Comparison of ENCODE assay signal across 12 mouse cellular contexts in the genomic region with DNA sequence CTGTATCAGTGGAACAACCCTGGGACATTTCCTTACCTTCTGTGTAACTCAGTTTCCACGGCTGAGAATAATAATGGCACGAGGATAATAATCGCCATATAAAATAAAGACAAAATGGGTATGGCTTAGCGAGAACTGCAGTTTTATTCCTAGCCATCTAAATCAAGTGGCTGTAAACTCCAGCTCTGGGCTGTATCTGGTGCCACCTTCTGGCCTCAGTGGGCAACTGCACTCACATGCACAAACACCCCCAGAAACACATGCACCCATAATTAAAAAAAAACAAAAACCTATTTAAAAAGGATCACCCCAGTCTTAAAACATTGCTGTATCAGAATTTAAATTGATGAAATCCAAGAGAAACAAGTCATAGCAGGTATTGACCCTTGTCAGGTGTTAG. TPM values are rescaled to one million over a fixed set of nuclear protein-coding genes. Genes with fewer than 3 reads are reported as not detected.
DNase-seq lines count a peak whose midpoint lies in the region; ATAC-seq and TF ChIP-seq lines count a peak whose summit lies in the region.
"Had no signal": no experiment of that assay in that cellular context is flagged by ENCODE, and none has a peak within 500 bp of the region (broad histone marks: within the 10 kb centered on the region; RNA-seq: fewer than 3 reads in every experiment).

No protein-coding gene starts in this region.

- H3K4me1 ChIP-seq in midbrain, postnatal 0 days (ENCODE audit: insufficient read depth, low read length): no peaks in the 10 kb centered on the region; the same call in 1 of the 2 replicates
- peaks cover 2% of the 10 kb centered on the region for H3K4me1 ChIP-seq in midbrain, embryonic 10.5 days
- peaks cover under 1% of the 10 kb centered on the region for H3K4me1 ChIP-seq in forebrain, embryonic 13.5 days
- H3K4me1 ChIP-seq in kidney, embryonic 15.5 days: no peaks in the 10 kb centered on the region

- no peak overlapping the region for H3K4me2 ChIP-seq in midbrain, postnatal 0 days (ENCODE audit: low read depth, low read length, poor library complexity, severe bottlenecking)
- H3K4me2 ChIP-seq in forebrain, embryonic 13.5 days: no peak overlapping the region
- H3K4me2 ChIP-seq in kidney, embryonic 15.5 days: no peak overlapping the region
- H3K4me2 ChIP-seq: heart, embryonic 11.5 days had no signal

- peak; percentile 66 for TF ChIP-seq CTCF in gastrocnemius, adult 2 months (IDR thresholded peaks at IDR 0.05)
- peak; percentile 65 for TF ChIP-seq CTCF in midbrain, postnatal 0 days (IDR thresholded peaks at IDR 0.05)
- TF ChIP-seq CTCF in brain, embryonic 14.5 days (IDR thresholded peaks at IDR 0.05; ENCODE audit: borderline replicate concordance, extremely low read depth, insufficient read depth, insufficient read length): peak; percentile 44; the same call in 1 of the 2 replicates

- TF ChIP-seq POLR2A in brain, embryonic 14.5 days (IDR thresholded peaks at IDR 0.05; ENCODE audit: borderline replicate concordance, extremely low read depth, insufficient read depth, insufficient read length, poor library complexity, severe bottlenecking): no peak

- intact Hi-C loops in gastrocnemius, adult 2 months (cut with DNase I): no loop called here

- H3K36me3 ChIP-seq in midbrain, postnatal 0 days (ENCODE audit: insufficient read depth, low read length): no peaks in the 10 kb centered on the region
- no peaks in the 10 kb centered on the region for H3K36me3 ChIP-seq in midbrain, embryonic 10.5 days
- H3K36me3 ChIP-seq in forebrain, embryonic 13.5 days (ENCODE audit: poor library complexity, severe bottlenecking): no peaks in the 10 kb centered on the region
- H3K36me3 ChIP-seq in kidney, embryonic 15.5 days: no peaks in the 10 kb centered on the region

- WGBS in midbrain, postnatal 0 days: 98% methylated on average over 4 of the region's 4 CpGs
- 94% methylated on average over 4 of the region's 4 CpGs for WGBS in midbrain, embryonic 10.5 days
- WGBS in forebrain, embryonic 13.5 days: 96% methylated on average over 4 of the region's 4 CpGs
- 93% methylated on average over 4 of the region's 4 CpGs for WGBS in kidney, embryonic 15.5 days

- H3K4me3 ChIP-seq in gastrocnemius, adult 2 months: peak overlapping the region; percentile 70
- H3K4me3 ChIP-seq in midbrain, postnatal 0 days (ENCODE audit: low read depth, low read length): no peak overlapping the region
- no peak overlapping the region for H3K4me3 ChIP-seq in midbrain, embryonic 10.5 days
- H3K4me3 ChIP-seq in forebrain, embryonic 13.5 days: no peak overlapping the region
- no peak overlapping the region for H3K4me3 ChIP-seq in kidney, embryonic 15.5 days (replicated peaks)

- H3K9ac ChIP-seq in midbrain, postnatal 0 days (replicated peaks; ENCODE audit: low read length, poor library complexity, severe bottlenecking): no peak overlapping the region
- no peak overlapping the region for H3K9ac ChIP-seq in forebrain, embryonic 13.5 days
- H3K9ac ChIP-seq in kidney, embryonic 15.5 days: no peak overlapping the region

- no peaks in the 10 kb centered on the region for H3K9me3 ChIP-seq in midbrain, postnatal 0 days (ENCODE audit: low read length)
- H3K9me3 ChIP-seq in midbrain, embryonic 10.5 days (replicated peaks): 0 out of 2 replicates have a peak, but pooled peaks cover 3% of the 10 kb centered on the region
- peaks cover 6% of the 10 kb centered on the region; the same call in 1 of the 2 replicates for H3K9me3 ChIP-seq in forebrain, embryonic 13.5 days (replicated peaks)
- H3K9me3 ChIP-seq in kidney, embryonic 15.5 days (replicated peaks): no peaks in the 10 kb centered on the region

- no peak for DNase-seq in gastrocnemius, adult 2 months
- no peak for DNase-seq in gastrocnemius, postnatal 25 days
- no peak for DNase-seq in midbrain, postnatal 0 days (ENCODE audit: low spot score)
- DNase-seq in midbrain, embryonic 10.5 days (ENCODE audit: low spot score): no peak
- no peak for DNase-seq in brain, embryonic 14.5 days (ENCODE audit: low read depth)
- DNase-seq in thymus, postnatal 4 days: peak; percentile 66
- DNase-seq: lung, adult 18-20 months had no signal

- no peaks in the 10 kb centered on the region; the same call in 1 of the 2 replicates for H3K27me3 ChIP-seq in midbrain, postnatal 0 days (ENCODE audit: insufficient read depth, low read length)
- H3K27me3 ChIP-seq in midbrain, embryonic 10.5 days (ENCODE audit: low read depth, poor library complexity, severe bottlenecking): peaks cover 16% of the 10 kb centered on the region
- peaks cover 5% of the 10 kb centered on the region; the same call in 1 of the 2 replicates for H3K27me3 ChIP-seq in forebrain, embryonic 13.5 days
- H3K27me3 ChIP-seq in kidney, embryonic 15.5 days: peaks cover 17% of the 10 kb centered on the region

- ATAC-seq in midbrain, postnatal 0 days (ENCODE audit: low FRiP score): no peak
- no peak for ATAC-seq in forebrain, embryonic 13.5 days
- ATAC-seq in kidney, embryonic 15.5 days (replicated peaks; ENCODE audit: low FRiP score): no peak
- ATAC-seq: forebrain, embryonic 16.5 days; hindbrain, embryonic 16.5 days had no signal

- no peak overlapping the region for H3K27ac ChIP-seq in gastrocnemius, adult 2 months
- H3K27ac ChIP-seq in midbrain, postnatal 0 days (ENCODE audit: low read depth, low read length): no peak overlapping the region
- H3K27ac ChIP-seq in midbrain, embryonic 10.5 days (replicated peaks): no peak overlapping the region
- H3K27ac ChIP-seq in forebrain, embryonic 13.5 days: no peak overlapping the region
- H3K27ac ChIP-seq in kidney, embryonic 15.5 days: no peak overlapping the region

RNA-seq across cellular contexts. Expression of a gene that starts 5.8 kb away (rescaled TPM):
- 10 to 100 TPM; 12.6 to 15.1 TPM for total RNA-seq in gastrocnemius, adult 2 months (2021)
- total RNA-seq in gastrocnemius, postnatal 25 days (2021): 10 to 100 TPM; 15.8 to 18.2 TPM
- total RNA-seq in midbrain, postnatal 0 days (2014; rRNA removed): 2.6 and 3.4 TPM in 2 replicates
- polyA plus RNA-seq in midbrain, postnatal 0 days (2015; fragmentation: Nextera tagmentation; extraction: Ambion mirVana): 1.3 and 2.1 TPM in 2 replicates
- polyA plus RNA-seq in midbrain, embryonic 10.5 days (2016; fragmentation: Nextera tagmentation; extraction: Ambion mirVana): 0.32 and 0.57 TPM in 2 replicates
- 2.0 and 3.5 TPM in 2 replicates for polyA plus RNA-seq in brain, embryonic 14.5 days (2012; rRNA removed)
- 1.1 and 1.2 TPM in 2 replicates for polyA plus RNA-seq in forebrain, embryonic 13.5 days (2015; fragmentation: Nextera tagmentation; extraction: Ambion mirVana)
- 0.48 and 0.62 TPM in 2 replicates for polyA plus RNA-seq in kidney, embryonic 15.5 days (2015; fragmentation: Nextera tagmentation; extraction: Ambion mirVana)

RNA-seq across cellular contexts. Expression of a gene that starts 22.1 kb away (rescaled TPM):
- total RNA-seq in gastrocnemius, adult 2 months (2021): not detected
- total RNA-seq in gastrocnemius, postnatal 25 days (2021): not detected
- 0.76 and 1.9 TPM in 2 replicates for total RNA-seq in midbrain, postnatal 0 days (2014; rRNA removed)
- 1.3 and 1.4 TPM in 2 replicates for polyA plus RNA-seq in midbrain, postnatal 0 days (2015; fragmentation: Nextera tagmentation; extraction: Ambion mirVana)
- 1.0 and 1.3 TPM in 2 replicates for polyA plus RNA-seq in midbrain, embryonic 10.5 days (2016; fragmentation: Nextera tagmentation; extraction: Ambion mirVana)
- polyA plus RNA-seq in brain, embryonic 14.5 days (2012; rRNA removed): 1.4 TPM in 2 replicates
- 2.2 and 3.1 TPM in 2 replicates for polyA plus RNA-seq in forebrain, embryonic 13.5 days (2015; fragmentation: Nextera tagmentation; extraction: Ambion mirVana)
- polyA plus RNA-seq in kidney, embryonic 15.5 days (2015; fragmentation: Nextera tagmentation; extraction: Ambion mirVana): 0.26 TPM in 1 of 2 replicates, not detected in the other
